Mouse (Mus musculus): Measurements from ENCODE around the gene Eid1. TPM values are rescaled to one million over a fixed set of nuclear protein-coding genes. Genes with fewer than 3 reads are reported as not detected.
A peak's percentile ranks its signal among the peaks of the same experiment; 100 is the strongest.

The Eid1 gene
- polyA plus RNA-seq, 1 experiment from 2014 or later, result 91.8 TPM

DNA sequence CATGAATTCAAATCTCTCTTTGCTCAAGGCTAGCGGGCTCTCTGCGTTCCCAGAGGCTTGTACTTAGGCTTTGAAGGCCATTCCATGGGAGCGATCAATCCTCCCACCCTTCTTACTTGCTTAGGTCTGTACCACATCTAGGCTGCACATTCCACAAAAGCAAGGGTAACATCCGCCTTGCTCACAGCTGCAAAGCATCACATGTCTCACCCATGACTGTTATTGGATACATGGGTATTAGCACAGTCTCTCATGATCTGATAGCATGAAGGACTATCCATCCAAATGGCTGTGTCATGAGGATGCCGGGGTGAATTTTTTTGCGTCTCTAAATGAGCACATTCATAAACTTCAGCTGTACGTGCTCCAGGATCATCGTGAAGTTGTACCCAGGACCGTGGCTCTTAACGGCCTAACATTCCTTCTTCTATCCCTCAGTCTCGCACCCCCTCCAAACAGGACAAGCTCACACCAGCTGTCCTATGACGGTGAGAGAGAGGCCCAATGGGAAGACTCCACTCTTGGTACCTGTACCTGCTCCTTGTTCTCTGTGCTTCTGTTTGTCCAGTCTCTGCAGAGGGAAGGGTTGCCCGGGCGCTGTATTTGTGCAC, 22.0 kb upstream of the Eid1 start:
- no peaks in the 10 kb centered on the region for H3K36me3 ChIP-seq (ENCODE audit: insufficient read depth, low read length)
- H3K27ac ChIP-seq (ENCODE audit: low read length), result no peak overlapping the region
- H3K4me2 ChIP-seq (replicated peaks; ENCODE audit: low read depth, low read length), result no peak overlapping the region
- no peaks in the 10 kb centered on the region for H3K9me3 ChIP-seq (ENCODE audit: low read length)
- H3K4me3 ChIP-seq (ENCODE audit: low read length), result no peak overlapping the region
- WGBS, result 78% methylated on average over 14 of the region's 14 CpGs
- ATAC-seq (ENCODE audit: low FRiP score, low TSS enrichment), result no peak
- no peaks in the 10 kb centered on the region for H3K27me3 ChIP-seq (ENCODE audit: insufficient read depth, low read length)
- no peaks in the 10 kb centered on the region for H3K4me1 ChIP-seq (ENCODE audit: insufficient read depth, low read length)
- no peak overlapping the region for H3K9ac ChIP-seq (replicated peaks; ENCODE audit: low read length)

DNA sequence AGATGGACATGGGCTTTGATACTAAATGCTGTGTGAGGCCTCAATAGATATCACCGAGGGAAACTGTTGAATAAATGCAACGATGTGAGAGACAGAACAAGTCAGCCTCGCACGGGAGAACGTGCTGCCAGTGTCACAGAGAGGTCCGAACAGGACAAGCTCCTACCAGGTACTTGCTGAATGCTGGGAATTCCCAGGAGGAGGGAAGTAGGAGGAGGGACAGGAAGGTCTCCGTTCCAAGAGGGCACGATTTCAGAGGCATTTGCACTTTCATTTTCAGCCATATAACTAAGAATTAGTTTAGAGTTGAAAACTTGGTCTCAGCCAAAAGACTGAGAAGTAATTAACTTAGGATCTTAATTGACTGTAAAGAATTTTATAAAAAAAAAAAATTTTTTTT, 21.3 kb upstream of the Eid1 start:
- H3K4me1 ChIP-seq (ENCODE audit: insufficient read depth, low read length), result no peaks in the 10 kb centered on the region
- 79% methylated on average over 8 of the region's 8 CpGs for WGBS
- H3K36me3 ChIP-seq (ENCODE audit: insufficient read depth, low read length), result no peaks in the 10 kb centered on the region
- no peaks in the 10 kb centered on the region for H3K27me3 ChIP-seq (ENCODE audit: insufficient read depth, low read length)
- H3K9me3 ChIP-seq (ENCODE audit: low read length), result no peaks in the 10 kb centered on the region
- no peak overlapping the region for H3K27ac ChIP-seq (ENCODE audit: low read length)
- H3K4me3 ChIP-seq (ENCODE audit: low read length), result no peak overlapping the region
- no peak for ATAC-seq (ENCODE audit: low FRiP score, low TSS enrichment)
- H3K9ac ChIP-seq (replicated peaks; ENCODE audit: low read length), result no peak overlapping the region
- no peak overlapping the region for H3K4me2 ChIP-seq (replicated peaks; ENCODE audit: low read depth, low read length)

DNA sequence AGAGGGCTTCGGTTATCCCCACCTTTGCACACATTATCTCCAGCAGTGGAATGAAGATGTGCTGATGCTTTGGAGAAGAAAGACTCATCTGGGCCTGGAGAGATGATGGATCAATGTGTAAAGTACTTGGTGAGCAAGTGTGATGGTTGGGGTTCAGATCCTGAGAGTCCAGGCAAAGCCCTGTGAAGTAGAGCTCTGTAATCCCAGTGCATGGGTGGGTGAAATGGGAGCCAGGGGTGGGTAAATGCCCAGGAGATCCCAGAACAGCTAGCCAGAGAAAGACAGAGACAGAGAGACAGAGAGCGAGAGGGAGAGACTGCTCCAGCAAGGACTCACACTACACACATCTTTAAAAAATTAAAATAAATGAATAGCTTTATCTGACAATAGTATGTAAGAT, 19.6 kb upstream of the Eid1 start:
- no peaks in the 10 kb centered on the region for H3K9me3 ChIP-seq (ENCODE audit: low read length)
- H3K9ac ChIP-seq (replicated peaks; ENCODE audit: low read length), result no peak overlapping the region
- no peak overlapping the region for H3K4me3 ChIP-seq (ENCODE audit: low read length)
- H3K4me2 ChIP-seq (replicated peaks; ENCODE audit: low read depth, low read length), result no peak overlapping the region
- H3K4me1 ChIP-seq (ENCODE audit: insufficient read depth, low read length), result no peaks in the 10 kb centered on the region
- no peak overlapping the region for H3K27ac ChIP-seq (ENCODE audit: low read length)
- no peaks in the 10 kb centered on the region for H3K36me3 ChIP-seq (ENCODE audit: insufficient read depth, low read length)
- ATAC-seq (ENCODE audit: low FRiP score, low TSS enrichment), result no peak
- H3K27me3 ChIP-seq (ENCODE audit: insufficient read depth, low read length), result no peaks in the 10 kb centered on the region
- 84% methylated on average over 2 of the region's 2 CpGs for WGBS

DNA sequence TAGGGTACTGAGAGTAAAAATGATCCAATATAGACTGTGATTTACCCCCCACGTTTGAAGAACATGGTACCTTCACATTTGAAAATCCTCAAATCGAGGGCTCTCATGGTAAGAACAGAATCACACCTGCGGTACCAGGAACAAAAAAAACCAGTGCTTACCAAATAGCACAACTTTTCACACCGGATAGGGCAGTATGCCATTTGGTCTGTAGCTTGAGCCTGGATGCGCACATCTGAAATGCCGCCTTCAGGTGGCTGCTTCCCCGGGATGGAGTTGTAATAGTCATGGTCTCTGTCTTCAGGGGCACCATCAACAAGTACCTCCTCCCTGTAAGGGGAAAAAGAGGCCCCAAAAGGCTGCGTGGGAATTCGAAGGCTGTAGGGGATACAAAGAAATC, 17.5 kb upstream of the Eid1 start:
- no peak overlapping the region for H3K27ac ChIP-seq (ENCODE audit: low read length)
- H3K4me3 ChIP-seq (ENCODE audit: low read length), result no peak overlapping the region
- 91% methylated on average over 9 of the region's 9 CpGs for WGBS
- H3K9me3 ChIP-seq (ENCODE audit: low read length), result no peaks in the 10 kb centered on the region
- H3K9ac ChIP-seq (replicated peaks; ENCODE audit: low read length), result no peak overlapping the region
- ATAC-seq (ENCODE audit: low FRiP score, low TSS enrichment), result no peak
- no peak overlapping the region for H3K4me2 ChIP-seq (replicated peaks; ENCODE audit: low read depth, low read length)
- peaks cover 2% of the 10 kb centered on the region; the same call in 1 of the 2 replicates for H3K4me1 ChIP-seq (ENCODE audit: insufficient read depth, low read length)
- H3K27me3 ChIP-seq (ENCODE audit: insufficient read depth, low read length), result no peaks in the 10 kb centered on the region
- no peaks in the 10 kb centered on the region for H3K36me3 ChIP-seq (ENCODE audit: insufficient read depth, low read length)

DNA sequence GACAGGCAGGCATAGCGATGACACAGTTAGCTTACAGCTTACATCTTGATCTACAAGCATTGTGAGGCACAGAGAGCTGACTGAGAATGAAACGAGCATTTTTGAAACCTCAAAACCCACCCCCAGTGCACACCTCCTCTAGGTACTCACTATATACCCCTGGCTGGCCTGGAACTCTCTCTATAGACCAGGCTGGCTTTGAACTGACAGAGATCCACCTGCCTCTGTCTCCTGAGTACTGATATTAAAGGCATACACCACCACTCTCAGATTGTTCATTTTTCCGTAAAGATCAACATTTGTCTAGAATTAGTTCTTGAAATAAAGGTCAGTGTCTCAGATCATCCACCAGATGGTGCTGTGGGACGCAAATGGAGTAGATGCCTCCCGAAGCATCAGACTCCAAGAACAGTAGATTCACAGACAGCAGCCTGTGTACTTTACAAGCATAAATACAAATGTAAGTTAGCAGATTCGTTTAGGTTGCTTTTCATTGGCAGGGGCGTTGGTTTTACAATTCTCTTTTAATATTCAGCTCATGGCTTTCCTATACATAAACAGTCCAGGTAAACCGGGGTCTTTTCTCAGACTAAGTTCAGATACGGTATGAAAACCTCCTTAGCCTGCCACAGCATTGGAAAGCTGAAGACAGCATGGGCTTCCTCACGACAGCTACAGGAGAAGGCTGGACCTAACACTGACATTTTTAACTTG, 12.9 kb upstream of the Eid1 start:
- Histone ChIP-seq H3K36me3 (ENCODE audit: insufficient read depth, low read length) (no peaks in the 10 kb centered on the region), H3K27ac (ENCODE audit: low read length) (peak overlapping the region; percentile 37; the same call in 1 of the 2 replicates), H3K4me2 (replicated peaks; ENCODE audit: low read depth, low read length) (peak overlapping the region; percentile 68), H3K9me3 (ENCODE audit: low read length) (no peaks in the 10 kb centered on the region), H3K4me3 (ENCODE audit: low read length) (peak overlapping the region; percentile 46), H3K9ac (replicated peaks; ENCODE audit: low read length) (peak overlapping the region; percentile 67), H3K27me3 (ENCODE audit: insufficient read depth, low read length) (no peaks in the 10 kb centered on the region), H3K4me1 (ENCODE audit: insufficient read depth, low read length) (peaks cover 8% of the 10 kb centered on the region)
- ATAC-seq (ENCODE audit: low FRiP score, low TSS enrichment), result peak; percentile 73
- 13% methylated on average over 10 of the region's 10 CpGs for WGBS

DNA sequence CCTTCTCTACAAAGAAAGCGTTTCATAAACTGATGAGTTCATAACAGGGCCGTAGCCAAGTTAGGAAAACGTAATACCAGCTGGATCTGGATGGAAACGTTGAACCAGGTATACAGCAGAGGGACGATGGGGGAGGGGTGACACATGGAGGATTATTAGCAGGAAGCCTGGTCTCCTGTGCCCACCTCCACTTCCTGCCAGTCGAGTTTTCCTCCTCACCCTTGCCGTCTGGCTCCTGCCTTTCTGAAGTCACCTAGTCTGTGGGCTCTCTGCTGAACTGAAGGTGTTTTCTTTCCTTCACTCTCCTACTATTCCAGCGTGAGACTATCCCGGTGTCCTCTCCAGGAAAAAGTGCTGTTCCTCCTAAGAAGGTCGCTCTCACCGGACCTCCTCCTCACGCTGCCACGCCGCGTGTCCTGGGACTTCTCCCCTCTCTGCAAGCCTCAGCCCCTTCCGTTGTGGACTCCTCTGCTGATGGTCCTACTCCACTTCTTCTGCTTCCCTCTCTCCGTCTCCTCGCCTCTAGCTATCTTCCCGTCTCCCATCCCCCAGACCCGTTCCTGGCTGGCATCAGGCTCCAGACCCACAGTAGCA, 12.3 kb upstream of the Eid1 start:
- no peaks in the 10 kb centered on the region for H3K36me3 ChIP-seq (ENCODE audit: insufficient read depth, low read length)
- WGBS, result 19% methylated on average over 20 of the region's 20 CpGs
- peak overlapping the region; percentile 46 for H3K4me3 ChIP-seq (ENCODE audit: low read length)
- H3K27ac ChIP-seq (ENCODE audit: low read length), result peak overlapping the region; percentile 37; the same call in 1 of the 2 replicates
- H3K27me3 ChIP-seq (ENCODE audit: insufficient read depth, low read length), result no peaks in the 10 kb centered on the region
- H3K4me2 ChIP-seq (replicated peaks; ENCODE audit: low read depth, low read length), result peak overlapping the region; percentile 68
- H3K9me3 ChIP-seq (ENCODE audit: low read length), result no peaks in the 10 kb centered on the region
- peaks cover 8% of the 10 kb centered on the region for H3K4me1 ChIP-seq (ENCODE audit: insufficient read depth, low read length)
- peak overlapping the region; percentile 67 for H3K9ac ChIP-seq (replicated peaks; ENCODE audit: low read length)
- peak; percentile 63 for ATAC-seq (ENCODE audit: low FRiP score, low TSS enrichment)

DNA sequence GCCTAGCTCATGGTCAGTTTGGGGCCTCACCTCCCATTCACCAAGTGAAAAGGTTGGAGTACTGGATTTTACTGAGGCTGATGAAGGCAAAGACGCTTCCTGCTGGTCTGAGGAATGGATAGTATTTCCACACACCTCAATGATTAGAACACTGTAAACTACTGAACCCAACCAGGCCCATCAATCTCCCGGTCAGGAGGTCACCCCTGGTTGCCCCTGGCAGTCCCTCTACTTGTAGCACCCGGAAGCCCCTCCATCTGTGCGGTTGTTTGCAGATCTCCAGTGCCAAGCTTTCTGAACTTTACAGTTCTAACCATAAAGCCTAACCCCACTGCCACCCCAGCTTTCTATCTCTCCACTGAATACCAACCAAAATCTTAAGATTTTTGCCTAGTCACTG, 11.7 kb upstream of the Eid1 start:
- WGBS, result 21% methylated on average over 4 of the region's 4 CpGs
- Histone ChIP-seq H3K4me3 (ENCODE audit: low read length) (peak overlapping the region; percentile 46), H3K36me3 (ENCODE audit: insufficient read depth, low read length) (no peaks in the 10 kb centered on the region), H3K9ac (replicated peaks; ENCODE audit: low read length) (peak overlapping the region; percentile 67), H3K4me1 (ENCODE audit: insufficient read depth, low read length) (peaks cover 8% of the 10 kb centered on the region), H3K9me3 (ENCODE audit: low read length) (no peaks in the 10 kb centered on the region), H3K27ac (ENCODE audit: low read length) (no peak overlapping the region), H3K27me3 (ENCODE audit: insufficient read depth, low read length) (no peaks in the 10 kb centered on the region), H3K4me2 (replicated peaks; ENCODE audit: low read depth, low read length) (peak overlapping the region; percentile 68)
- ATAC-seq (ENCODE audit: low FRiP score, low TSS enrichment), result peak; percentile 50

DNA sequence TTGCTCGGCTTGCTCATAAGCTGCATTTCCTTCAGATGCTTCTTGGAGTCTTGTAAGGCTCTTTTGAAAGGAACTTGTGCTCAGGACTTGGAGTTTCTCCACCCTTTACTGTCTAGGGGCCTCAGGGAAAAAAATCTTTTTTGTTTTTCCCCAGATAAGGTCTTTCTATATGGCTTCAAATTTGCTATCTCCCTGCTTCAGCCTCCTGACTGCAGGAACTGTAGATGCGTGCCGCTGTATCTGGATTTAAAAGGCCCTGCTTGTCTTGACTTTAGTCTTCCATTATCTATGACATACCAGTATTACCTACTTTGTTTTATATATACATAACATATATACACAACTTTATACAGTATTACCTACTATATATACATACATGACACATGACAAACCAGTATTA, 10.4 kb upstream of the Eid1 start:
- Histone ChIP-seq H3K27me3 (ENCODE audit: insufficient read depth, low read length) (no peaks in the 10 kb centered on the region), H3K4me2 (replicated peaks; ENCODE audit: low read depth, low read length) (no peak overlapping the region), H3K36me3 (ENCODE audit: insufficient read depth, low read length) (no peaks in the 10 kb centered on the region), H3K27ac (ENCODE audit: low read length) (no peak overlapping the region), H3K4me1 (ENCODE audit: insufficient read depth, low read length) (peaks cover 8% of the 10 kb centered on the region), H3K4me3 (ENCODE audit: low read length) (no peak overlapping the region), H3K9ac (replicated peaks; ENCODE audit: low read length) (no peak overlapping the region), H3K9me3 (ENCODE audit: low read length) (no peaks in the 10 kb centered on the region)
- ATAC-seq (ENCODE audit: low FRiP score, low TSS enrichment), result no peak
- WGBS, result 90% methylated on average over 3 of the region's 3 CpGs

DNA sequence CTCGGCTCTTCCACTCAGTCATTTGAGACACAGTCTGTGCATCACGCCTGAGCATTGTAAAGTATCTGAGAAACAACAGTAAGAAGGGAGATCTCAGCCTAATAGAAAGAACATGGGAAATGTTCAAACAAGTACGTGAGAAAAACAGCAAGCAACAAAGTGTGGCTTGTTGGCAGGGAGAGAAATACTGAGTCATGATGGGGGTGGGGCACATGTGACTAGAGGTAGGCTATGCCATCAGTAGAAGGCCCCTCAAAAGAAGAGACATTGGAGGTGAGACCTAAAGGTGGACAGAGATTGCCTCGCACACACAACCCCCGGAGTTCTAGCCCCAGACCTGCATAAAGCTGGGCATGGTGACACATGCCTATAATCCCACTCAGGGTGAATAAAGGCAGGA, 7.7 kb upstream of the Eid1 start:
- H3K27ac ChIP-seq (ENCODE audit: low read length), result no peak overlapping the region
- H3K4me1 ChIP-seq (ENCODE audit: insufficient read depth, low read length), result peaks cover 8% of the 10 kb centered on the region
- no peak overlapping the region for H3K4me3 ChIP-seq (ENCODE audit: low read length)
- H3K36me3 ChIP-seq (ENCODE audit: insufficient read depth, low read length), result no peaks in the 10 kb centered on the region
- ATAC-seq (ENCODE audit: low FRiP score, low TSS enrichment), result no peak
- H3K9me3 ChIP-seq (ENCODE audit: low read length), result no peaks in the 10 kb centered on the region
- H3K4me2 ChIP-seq (replicated peaks; ENCODE audit: low read depth, low read length), result no peak overlapping the region
- WGBS, result 83% methylated on average over 5 of the region's 5 CpGs
- H3K27me3 ChIP-seq (ENCODE audit: insufficient read depth, low read length), result no peaks in the 10 kb centered on the region
- no peak overlapping the region for H3K9ac ChIP-seq (replicated peaks; ENCODE audit: low read length)

DNA sequence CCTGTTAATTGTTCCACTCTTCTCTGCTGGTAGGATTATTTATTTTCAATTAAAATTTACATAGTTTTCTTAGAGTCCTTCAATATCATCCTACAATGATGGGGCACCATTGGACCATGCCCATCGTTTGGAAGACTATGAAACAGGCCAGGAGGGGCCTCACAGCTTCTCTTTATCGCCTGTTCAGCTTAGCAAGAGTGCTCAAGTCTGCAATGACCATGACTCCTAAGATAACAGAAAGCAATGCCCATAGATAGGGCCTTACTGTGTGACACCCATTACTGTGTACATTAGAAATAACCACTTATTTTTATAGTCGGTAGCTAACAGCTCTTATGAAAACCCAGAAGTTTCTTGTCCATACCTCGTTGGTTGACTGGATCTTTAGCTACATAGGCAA, 7.0 kb upstream of the Eid1 start:
- Histone ChIP-seq H3K36me3 (ENCODE audit: insufficient read depth, low read length) (no peaks in the 10 kb centered on the region), H3K27ac (ENCODE audit: low read length) (no peak overlapping the region), H3K4me3 (ENCODE audit: low read length) (no peak overlapping the region), H3K9ac (replicated peaks; ENCODE audit: low read length) (no peak overlapping the region), H3K27me3 (ENCODE audit: insufficient read depth, low read length) (no peaks in the 10 kb centered on the region), H3K4me1 (ENCODE audit: insufficient read depth, low read length) (peaks cover 1% of the 10 kb centered on the region), H3K9me3 (ENCODE audit: low read length) (no peaks in the 10 kb centered on the region), H3K4me2 (replicated peaks; ENCODE audit: low read depth, low read length) (no peak overlapping the region)
- no peak for ATAC-seq (ENCODE audit: low FRiP score, low TSS enrichment)
- 88% methylated on average over 4 of the region's 4 CpGs for WGBS

All from kidney, embryonic 16.5 days (tissue).